Mouse (Mus musculus) large intestine, adult 2 months (tissue): ENCODE data around the gene Ndufs7. TPM values are rescaled to one million over a fixed set of nuclear protein-coding genes. Genes with fewer than 3 reads are reported as not detected.

Experiments
- DNase-seq: peaks from one replicate; pipeline ENCODE4 v3.0.0-alpha.2; 2012; ENCODE audit warnings: low read depth, low spot score
- WGBS: fragments of 180-500 bp; shearing (Covaris S2); methylation state at CpG from one replicate; pipeline ENCODE4 v1.1.7; 2018; 5-methylcytosine and 5-hydroxymethylcytosine counted together
- polyA plus RNA-seq: library from polyadenylated mRNA; depleted of rRNA; stranded (reverse); fragments of >200 nt; gene quantifications from 2 replicates; pipeline ENCODE4 v1.2.3, GENCODE M21; 2012

Ndufs7 gene
- polyA plus RNA-seq, 1 experiment = 570 TPM

GRCm38 (mm10) chr10:80260642-80261584 lies 12.0 kb downstream of the Ndufs7 start, which contains the start of the genes Gamt and Dazap1:
Gene Gamt, minus strand, starts transcription at chr10:80261012.
Gene Dazap1, plus strand, starts transcription at chr10:80261486.
- DNase-seq = peak; percentile 91
- WGBS = under 1% methylated on average over 49 of the region's 49 CpGs

- DNase-seq = peak; percentile 98
- WGBS = 0% methylated on average over 14 of the region's 14 CpGs
Observed at GRCm38 (mm10) chr10:80261585-80261968, 12.7 kb downstream of the Ndufs7 start.

- DNase-seq = no peak
- 43% methylated on average over 12 of the region's 12 CpGs for WGBS
Observed at GRCm38 (mm10) chr10:80262169-80262568, 13.2 kb downstream of the Ndufs7 start.

GRCm38 (mm10) chr10:80262776-80263365 lies 13.9 kb downstream of the Ndufs7 start:
- WGBS = 90% methylated on average over 10 of the region's 10 CpGs
- DNase-seq = no peak

- DNase-seq = peak; percentile 91
- WGBS = under 1% methylated on average over 81 of the region's 81 CpGs
Observed at GRCm38 (mm10) chr10:80264341-80265148, 15.6 kb downstream of the Ndufs7 start.

- WGBS = under 1% methylated on average over 18 of the region's 18 CpGs
- DNase-seq = no peak
Observed at GRCm38 (mm10) chr10:80265149-80265486, 16.2 kb downstream of the Ndufs7 start.

DNA sequence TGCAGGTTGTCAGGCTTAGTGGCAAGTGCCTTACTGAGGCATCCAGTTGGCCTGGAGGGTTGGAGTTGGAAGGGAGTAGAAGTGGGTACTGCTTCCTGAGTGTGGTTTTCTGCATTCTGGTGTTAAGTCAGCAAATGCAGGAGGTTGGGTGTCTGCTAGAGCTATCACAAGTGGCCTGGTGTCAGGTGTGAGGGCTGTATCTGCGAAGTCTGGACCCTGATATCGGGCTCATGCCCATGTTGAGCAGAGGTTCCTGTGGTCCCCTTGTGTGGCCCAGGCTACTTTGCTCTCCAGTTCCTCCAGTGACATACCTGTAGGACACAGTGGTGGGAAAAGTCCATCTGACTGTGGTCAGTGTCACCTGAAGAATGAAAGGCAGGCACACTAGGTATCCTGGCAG lies 21.2 kb downstream of the Ndufs7 start:
- DNase-seq = no peak
- 84% methylated on average over 2 of the region's 2 CpGs for WGBS

DNA sequence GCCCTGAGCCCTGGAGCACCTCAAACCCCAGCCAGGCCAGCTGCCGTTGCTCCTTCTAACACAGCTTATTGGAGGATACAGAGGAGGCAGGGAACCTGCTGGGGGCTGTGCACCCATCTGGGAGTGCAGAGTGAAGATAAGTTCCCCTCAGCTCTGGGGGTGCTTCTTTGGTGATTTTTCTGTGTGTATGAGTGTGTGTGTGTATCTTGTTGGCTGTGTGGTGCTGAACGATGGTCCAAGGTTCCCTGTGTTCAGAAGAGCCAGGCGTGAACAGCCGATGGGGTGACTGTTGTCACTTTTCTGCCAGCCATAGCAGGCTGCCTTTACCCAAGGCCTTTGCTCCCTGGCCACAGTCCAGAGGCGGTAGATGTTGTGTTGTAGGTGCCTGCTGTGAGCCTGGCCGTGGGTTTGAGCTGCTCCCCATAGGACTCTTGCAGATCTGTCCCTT lies 21.8 kb downstream of the Ndufs7 start:
- DNase-seq = no peak
- 24% methylated on average over 6 of the region's 6 CpGs for WGBS

DNA sequence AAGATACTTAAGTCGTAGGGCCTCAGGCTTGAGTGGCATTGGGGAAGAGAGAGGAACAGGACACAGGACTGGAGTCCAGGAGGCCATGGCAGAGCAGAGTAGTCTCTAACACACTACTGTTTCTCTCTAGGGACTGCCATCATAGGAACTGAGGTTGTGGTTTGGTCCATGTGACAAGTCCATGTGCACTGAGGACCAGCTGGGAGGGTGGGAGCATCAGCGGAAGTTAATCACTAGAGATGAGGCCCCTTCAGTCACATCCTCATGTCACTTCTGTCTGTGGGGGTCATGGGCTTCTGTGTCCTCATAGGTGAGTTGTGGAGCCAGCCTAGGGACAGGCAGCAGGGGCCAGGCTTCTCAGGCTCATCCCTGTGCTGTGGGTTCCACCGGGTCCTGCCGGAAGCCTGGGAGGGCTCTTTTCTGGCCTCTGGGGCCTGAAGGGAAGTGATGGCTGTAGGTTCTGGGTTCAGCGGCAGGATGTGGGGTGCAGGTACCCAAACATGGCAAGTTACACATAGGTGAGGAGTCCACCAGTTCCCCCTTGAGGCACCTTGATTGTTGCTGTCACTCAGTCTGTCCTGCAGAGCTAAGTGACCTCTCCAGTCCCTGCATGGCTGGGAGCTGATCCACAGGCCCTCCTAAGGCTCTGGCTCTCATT lies 22.4 kb downstream of the Ndufs7 start:
- no peak for DNase-seq
- WGBS = 69% methylated on average over 5 of the region's 5 CpGs

DNA sequence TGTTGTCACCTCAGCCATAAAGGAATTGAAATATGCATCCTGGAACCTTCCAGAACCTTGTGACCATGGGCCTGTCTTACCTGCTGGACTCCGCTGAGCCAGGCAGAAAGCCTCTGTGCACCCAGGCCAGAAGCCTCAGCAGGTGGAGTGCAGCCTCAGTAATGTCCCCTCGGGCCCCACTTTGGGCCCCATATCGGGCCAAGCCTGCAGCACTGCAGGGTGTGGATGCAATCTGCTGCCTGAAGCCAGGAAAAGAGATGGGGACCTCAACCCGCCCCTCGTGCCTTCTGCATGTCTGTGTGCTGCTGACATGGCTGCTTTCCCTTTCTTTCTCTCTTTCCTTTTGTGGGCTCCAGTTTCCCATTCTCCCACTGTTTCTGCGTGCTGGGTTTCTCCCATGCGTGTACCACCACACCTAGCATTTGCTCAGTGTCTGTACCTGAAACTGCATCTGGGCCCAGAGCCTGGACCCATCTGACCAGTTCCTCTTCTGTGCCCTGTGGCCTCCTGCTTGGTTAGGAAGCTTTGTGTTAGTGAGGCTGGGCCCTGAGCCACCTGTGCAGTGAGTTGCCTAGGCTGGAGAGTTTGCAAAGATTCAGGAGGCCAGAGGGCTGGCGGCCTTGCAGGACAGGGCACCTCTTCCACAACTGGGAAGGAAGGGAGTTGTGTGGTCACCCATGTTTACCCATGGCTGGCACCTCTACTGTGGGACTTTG lies 23.1 kb downstream of the Ndufs7 start:
- no peak for DNase-seq
- WGBS = 59% methylated on average over 8 of the region's 8 CpGs

GRCm38 (mm10) chr10:80273847-80274246 lies 24.9 kb downstream of the Ndufs7 start:
- 87% methylated on average over 3 of the region's 3 CpGs for WGBS
- DNase-seq = no peak

GRCm38 (mm10) chr10:80276238-80276637 lies 27.3 kb downstream of the Ndufs7 start:
- DNase-seq = no peak
- 58% methylated on average over 5 of the region's 5 CpGs for WGBS

DNA sequence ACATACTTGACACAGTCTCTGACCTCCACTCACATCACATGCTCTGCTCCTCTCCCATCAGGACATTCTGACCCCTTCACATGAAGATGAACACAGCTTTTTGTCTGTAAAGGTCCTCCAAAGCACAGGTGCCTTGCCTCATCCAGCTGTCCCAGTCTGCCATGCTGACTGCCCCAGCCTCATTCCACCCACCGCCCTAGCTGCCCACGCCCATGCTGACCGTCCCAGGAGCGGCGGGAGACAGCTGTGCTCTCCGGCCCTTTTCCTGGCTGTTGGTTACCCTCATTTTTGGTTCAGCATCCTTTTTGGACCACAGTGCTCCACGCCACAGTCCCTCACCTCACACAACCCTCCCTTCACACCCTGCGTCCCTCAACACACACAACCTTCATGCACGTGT lies 29.5 kb downstream of the Ndufs7 start:
- 94% methylated on average over 9 of the region's 9 CpGs for WGBS
- no peak for DNase-seq

DNA sequence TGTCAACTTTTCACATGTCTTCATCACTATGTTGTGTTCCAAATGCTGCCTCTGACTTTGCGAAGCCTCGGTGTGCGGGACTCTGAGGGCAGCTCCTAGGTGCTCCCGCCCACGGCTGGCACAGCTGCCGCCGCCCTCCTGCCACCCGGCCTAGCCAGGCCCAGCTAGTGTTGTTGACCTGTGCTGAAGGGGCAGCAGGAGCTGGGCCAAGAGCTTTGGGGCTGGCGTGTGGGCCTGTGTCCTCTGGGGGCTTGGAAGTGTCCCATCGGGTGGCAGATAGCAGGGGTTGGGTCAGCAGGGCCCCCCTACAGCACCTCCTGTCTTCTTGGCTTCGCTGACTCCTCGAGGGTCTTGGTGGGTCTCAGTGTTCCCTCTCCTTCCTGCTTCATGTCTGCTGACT lies 30.4 kb downstream of the Ndufs7 start:
- no peak for DNase-seq
- WGBS = 83% methylated on average over 12 of the region's 12 CpGs

- WGBS = 39% methylated on average over 7 of the region's 7 CpGs
Observed at GRCm38 (mm10) chr10:80281304-80281703, 32.4 kb downstream of the Ndufs7 start.

GRCm38 (mm10) chr10:80281921-80282371 lies 33.0 kb downstream of the Ndufs7 start:
- DNase-seq = no peak
- 27% methylated on average over 8 of the region's 8 CpGs for WGBS

More at GRCm38 (mm10) chr10:80281304-80281703, 32.4 kb downstream of the Ndufs7 start:
- no peak for DNase-seq

- no peak for DNase-seq
- WGBS = 36% methylated on average over 20 of the region's 20 CpGs
Observed at GRCm38 (mm10) chr10:80282481-80283441, 33.8 kb downstream of the Ndufs7 start.
